Comparison of ENCODE assay signal across 8 mouse cellular contexts in genomic region chr9:21248326-21248725, GRCm38 (mm10). TPM values are rescaled to one million over a fixed set of nuclear protein-coding genes. Genes with fewer than 3 reads are reported as not detected.
A peak's percentile ranks its signal among the peaks of the same experiment; 100 is the strongest.
DNase-seq lines count a peak whose midpoint lies in the region; ATAC-seq lines count a peak whose summit lies in the region.

Gene S1pr5, minus strand, starts transcription at chr9:21248443.

- H3K9me3 ChIP-seq in heart, embryonic 16.5 days (replicated peaks; ENCODE audit: control insufficient read depth, low read length), result no peaks in the 10 kb centered on the region

- peaks cover 80% of the 10 kb centered on the region for H3K27me3 ChIP-seq in heart, embryonic 16.5 days (ENCODE audit: control insufficient read depth, insufficient read depth, low read length)

- WGBS in heart, embryonic 16.5 days, result 4% methylated on average over 30 of the region's 30 CpGs

- no peak for ATAC-seq in heart, embryonic 16.5 days (replicated peaks; ENCODE audit: extremely low read depth, insufficient read depth, low FRiP score)

- H3K9ac ChIP-seq in heart, embryonic 16.5 days (ENCODE audit: low read length), result peak within 1 kb of the TSS; percentile 59

- H3K4me1 ChIP-seq in heart, embryonic 16.5 days (ENCODE audit: control insufficient read depth, insufficient read depth, low read length), result peaks cover 18% of the 10 kb centered on the region; the same call in 1 of the 2 replicates

- H3K27ac ChIP-seq in heart, embryonic 16.5 days (ENCODE audit: low read length), result no peak within 1 kb of the TSS

- H3K36me3 ChIP-seq in heart, embryonic 16.5 days (ENCODE audit: control insufficient read depth, insufficient read depth), result no peaks in the 10 kb centered on the region

- H3K4me2 ChIP-seq in heart, embryonic 16.5 days (ENCODE audit: low read depth, low read length), result peak within 1 kb of the TSS; percentile 65

- DNase-seq in layer of hippocampus, adult 11-12 months (ENCODE audit: low spot score), result peak; percentile 68
- DNase-seq in layer of hippocampus, adult 9-10 months (ENCODE audit: low spot score), result no peak
- DNase-seq in brain, adult 2 months (ENCODE audit: low read depth, low spot score), result peak; percentile 87
- peak; percentile 69 to 85 for DNase-seq in kidney, postnatal 36 days
- DNase-seq in lung, postnatal 14 days, result peak; percentile 59
- no peak for DNase-seq in thymus, postnatal 10 days (ENCODE audit: low spot score in 2 of 2)
- DNase-seq in cerebellum, postnatal 14 days, result no peak

- H3K4me3 ChIP-seq in heart, embryonic 16.5 days (ENCODE audit: low read length), result peak within 1 kb of the TSS; percentile 47

RNA-seq across cellular contexts. Expression of gene S1pr5, which starts in this region (rescaled TPM):
- 0.09 and 0.16 TPM in 2 replicates for polyA plus RNA-seq in heart, embryonic 16.5 days (2015; fragmentation: Nextera tagmentation; extraction: Ambion mirVana)

Comparison
In these comparisons a context has a peak if more than half of its experiments do, and no peak if none do; other contexts are left out.
1. DNase-seq: peak in layer of hippocampus, adult 11-12 months (single experiment), brain, adult 2 months (single experiment), kidney, postnatal 36 days (2 of 2) and lung, postnatal 14 days (single experiment); none in layer of hippocampus, adult 9-10 months (single experiment), thymus, postnatal 10 days (0 of 2) and cerebellum, postnatal 14 days (0 of 2).